Mouse (Mus musculus) liver, postnatal 0 days (tissue): ENCODE results near the gene Dcbld2.

Experiments
- CTCF ChIP-seq: sonication (generic); IDR thresholded peaks from 2 replicates; pipeline ENCODE4 v1.5.1; 2016; ENCODE audit warnings: antibody characterized with exemption, low read depth
- EP300 ChIP-seq: IDR thresholded peaks from 2 replicates; pipeline ENCODE4 v1.6.1; 2016; ENCODE audit warnings: antibody characterized with exemption, low read depth, mild to moderate bottlenecking

DNA sequence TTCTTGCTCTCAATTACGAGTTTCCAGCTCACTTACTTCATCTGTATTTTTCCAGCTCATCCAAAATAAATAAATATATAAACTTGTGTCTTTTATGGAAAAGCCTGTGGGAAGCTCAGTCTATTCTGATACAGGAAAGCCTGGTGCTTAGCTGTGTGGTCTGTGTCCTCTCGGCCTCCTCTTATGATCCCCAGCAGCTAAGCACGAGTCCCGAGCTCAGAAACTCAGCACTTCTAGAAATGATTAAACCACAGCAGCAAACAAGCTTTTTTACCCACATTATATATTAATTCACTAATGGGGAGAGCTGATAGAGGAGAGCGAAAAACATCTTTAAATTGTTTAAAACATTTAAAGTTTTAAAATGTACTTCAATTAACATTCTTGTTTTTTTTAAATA lies 48.2 kb downstream of the Dcbld2 start:
- TF ChIP-seq CTCF (no peak), EP300 (no peak)
